Mouse (Mus musculus): ENCODE results near the gene P2ry1. TPM values are rescaled to one million over a fixed set of nuclear protein-coding genes. Genes with fewer than 3 reads are reported as not detected.

P2ry1 gene
- polyA plus RNA-seq (2015; fragmentation: Nextera tagmentation; extraction: Ambion mirVana): 4.3 and 4.8 TPM in 2 replicates

DNA sequence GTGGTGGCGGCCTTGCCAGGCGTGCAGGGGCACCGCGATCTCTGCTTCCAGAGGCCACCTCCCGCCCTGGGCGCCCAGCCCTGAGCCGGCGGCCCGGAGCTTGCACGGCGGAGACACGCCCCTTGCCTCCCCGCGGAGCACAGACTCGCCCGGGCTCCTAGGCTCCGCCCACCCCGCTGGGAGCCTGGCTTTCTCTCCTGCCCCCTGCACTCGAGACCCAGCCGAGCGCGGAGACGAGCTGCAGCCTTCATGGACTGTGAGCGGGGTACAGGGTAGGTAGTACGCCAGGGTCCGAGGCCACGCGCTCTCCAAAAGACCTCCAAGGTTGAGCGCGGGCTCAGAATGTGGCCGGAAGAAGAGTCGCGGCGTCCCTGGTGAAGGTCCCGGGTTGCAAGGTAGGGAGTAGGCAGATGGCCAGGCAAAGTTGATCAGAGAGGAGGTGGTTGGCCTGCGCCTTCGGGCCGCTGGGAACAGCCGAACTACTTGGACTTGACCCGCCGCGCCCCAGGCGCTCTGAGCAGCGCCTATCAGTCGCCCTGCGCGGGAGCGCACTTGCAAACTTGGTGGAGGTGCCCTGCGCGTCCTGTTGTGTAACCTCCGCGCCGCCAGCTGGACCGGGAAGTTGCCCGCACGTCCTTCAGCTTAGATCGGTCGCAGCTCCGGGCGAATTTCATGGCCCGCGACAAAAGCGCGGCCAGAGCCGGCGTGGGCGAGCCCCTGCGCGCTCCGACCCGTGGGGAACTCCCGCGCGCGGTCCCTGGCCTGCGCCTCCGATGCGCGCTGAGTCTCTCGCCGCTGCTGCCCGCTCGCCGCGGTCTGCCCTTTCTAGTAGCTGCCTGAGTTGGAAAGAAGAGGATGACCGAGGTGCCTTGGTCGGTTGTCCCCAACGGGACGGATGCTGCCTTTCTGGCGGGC lies at the start of gene P2ry1:
Gene P2ry1 (plus strand): TSS at position 209 of the 915 bp plus-strand sequence.
- Histone ChIP-seq H3K4me2 (ENCODE audit: low read depth, low read length) (peak within 1 kb of the TSS; percentile 91), H3K4me3 (ENCODE audit: low read length) (peak within 1 kb of the TSS; percentile 71), H3K9ac (ENCODE audit: low read length) (peak within 1 kb of the TSS; percentile 71), H3K27ac (ENCODE audit: low read length) (peak within 1 kb of the TSS; percentile 30; the same call in 1 of the 2 replicates), H3K4me1 (ENCODE audit: control insufficient read depth, insufficient read depth, low read length) (peaks cover 5% of the 10 kb centered on the region), H3K27me3 (ENCODE audit: control insufficient read depth, insufficient read depth, low read length) (peaks cover 4% of the 10 kb centered on the region; the same call in 1 of the 2 replicates), H3K9me3 (replicated peaks; ENCODE audit: control insufficient read depth, low read length) (no peaks in the 10 kb centered on the region), H3K36me3 (ENCODE audit: control insufficient read depth, insufficient read depth) (no peaks in the 10 kb centered on the region)
- peak; percentile 99 for ATAC-seq (replicated peaks; ENCODE audit: extremely low read depth, insufficient read depth, low FRiP score)
- WGBS: under 1% methylated on average over 90 of the region's 90 CpGs

DNA sequence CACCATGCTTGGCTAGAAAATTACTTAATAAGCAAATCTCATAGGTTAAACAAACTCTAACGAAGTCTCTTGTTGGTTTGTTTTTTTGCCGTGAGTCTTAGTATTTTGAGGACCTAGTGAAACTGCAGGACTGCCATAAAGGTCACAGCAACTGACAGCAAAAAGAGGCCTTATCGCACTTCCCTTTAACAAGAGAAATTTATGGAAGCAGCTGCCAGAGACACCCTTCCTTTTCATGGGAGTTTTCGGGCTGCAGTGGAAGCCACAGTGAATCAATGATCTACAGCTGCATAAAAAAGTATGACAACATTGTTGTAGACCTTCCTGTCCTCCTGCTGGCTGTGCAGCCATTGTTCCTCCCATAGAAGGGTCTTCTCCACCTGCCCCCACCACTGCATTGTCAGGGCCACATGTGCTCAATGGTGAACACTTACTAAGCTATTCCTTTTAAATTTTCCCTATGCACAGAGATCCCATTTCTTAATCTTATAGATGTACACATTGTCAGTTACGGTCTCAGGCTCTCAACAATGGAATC lies 49.3 kb upstream of the P2ry1 start:
- no peak overlapping the region for H3K4me3 ChIP-seq (ENCODE audit: low read length)
- no peak; the same call in 1 of the 2 replicates for ATAC-seq (replicated peaks; ENCODE audit: extremely low read depth, insufficient read depth, low FRiP score)
- 64% methylated on average over 5 of the region's 5 CpGs for WGBS

DNA sequence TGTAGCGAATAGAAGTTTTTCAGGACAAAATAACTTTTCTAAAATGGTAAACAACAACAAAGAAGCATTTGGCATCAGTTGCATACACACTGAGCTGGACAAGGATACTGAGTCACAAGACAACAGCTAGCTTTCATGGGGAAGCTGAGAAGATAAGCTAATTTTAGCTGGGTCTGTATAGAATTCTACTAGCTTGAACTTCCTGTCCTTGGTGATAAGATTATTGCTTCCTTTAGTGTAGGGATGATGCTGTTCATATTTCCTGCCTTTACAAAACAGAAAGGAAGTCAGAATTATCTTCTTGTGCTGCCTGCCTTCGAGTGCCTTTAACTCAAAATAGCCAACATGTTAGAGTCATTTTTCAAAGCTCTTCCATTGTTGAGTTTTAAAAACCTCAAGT lies 48.5 kb upstream of the P2ry1 start:
- peak; percentile 18; the same call in 1 of the 2 replicates for ATAC-seq (replicated peaks; ENCODE audit: extremely low read depth, insufficient read depth, low FRiP score)
- 52% methylated on average over 2 of the region's 2 CpGs for WGBS
- H3K9ac ChIP-seq (ENCODE audit: low read length): no peak overlapping the region
- H3K36me3 ChIP-seq (ENCODE audit: control insufficient read depth, insufficient read depth): no peaks in the 10 kb centered on the region
- H3K9me3 ChIP-seq (replicated peaks; ENCODE audit: control insufficient read depth, low read length): no peaks in the 10 kb centered on the region
- no peak overlapping the region for H3K4me2 ChIP-seq (ENCODE audit: low read depth, low read length)
- no peak overlapping the region for H3K4me3 ChIP-seq (ENCODE audit: low read length)
- H3K27me3 ChIP-seq (ENCODE audit: control insufficient read depth, insufficient read depth, low read length): no peaks in the 10 kb centered on the region
- H3K27ac ChIP-seq (ENCODE audit: low read length): no peak overlapping the region
- H3K4me1 ChIP-seq (ENCODE audit: control insufficient read depth, insufficient read depth, low read length): peaks cover 3% of the 10 kb centered on the region; the same call in 1 of the 2 replicates

More for the DNA sequence above, 49.3 kb upstream of the P2ry1 start:
- no peaks in the 10 kb centered on the region for H3K36me3 ChIP-seq (ENCODE audit: control insufficient read depth, insufficient read depth)
- no peak overlapping the region for H3K4me2 ChIP-seq (ENCODE audit: low read depth, low read length)
- peaks cover 3% of the 10 kb centered on the region; the same call in 1 of the 2 replicates for H3K4me1 ChIP-seq (ENCODE audit: control insufficient read depth, insufficient read depth, low read length)
- no peaks in the 10 kb centered on the region for H3K9me3 ChIP-seq (replicated peaks; ENCODE audit: control insufficient read depth, low read length)
- H3K27me3 ChIP-seq (ENCODE audit: control insufficient read depth, insufficient read depth, low read length): no peaks in the 10 kb centered on the region
- no peak overlapping the region for H3K27ac ChIP-seq (ENCODE audit: low read length)
- no peak overlapping the region for H3K9ac ChIP-seq (ENCODE audit: low read length)

DNA sequence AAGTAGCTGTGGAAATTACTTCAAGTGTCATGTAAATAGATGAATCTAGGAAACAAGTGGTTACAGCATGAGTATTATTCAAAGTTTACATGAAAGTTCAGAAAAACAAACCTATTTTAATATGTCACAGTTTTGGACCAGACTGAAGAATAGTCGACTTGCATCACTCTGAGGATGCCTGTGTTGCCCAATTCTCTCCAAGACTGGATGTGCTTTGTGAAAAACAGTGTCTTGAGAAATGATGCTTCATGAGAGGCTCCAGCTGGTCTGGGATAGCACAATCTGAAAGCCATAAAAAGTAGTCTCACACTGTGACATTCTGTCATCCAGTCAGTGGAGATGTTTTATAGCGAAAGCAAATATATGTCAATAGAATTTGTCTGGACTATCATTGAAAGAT lies 43.8 kb upstream of the P2ry1 start:
- no peak overlapping the region for H3K4me3 ChIP-seq (ENCODE audit: low read length)
- H3K4me2 ChIP-seq (ENCODE audit: low read depth, low read length): no peak overlapping the region
- H3K36me3 ChIP-seq (ENCODE audit: control insufficient read depth, insufficient read depth): no peaks in the 10 kb centered on the region
- no peaks in the 10 kb centered on the region for H3K9me3 ChIP-seq (replicated peaks; ENCODE audit: control insufficient read depth, low read length)
- 72% methylated on average over 2 of the region's 2 CpGs for WGBS
- H3K4me1 ChIP-seq (ENCODE audit: control insufficient read depth, insufficient read depth, low read length): 0 out of 2 replicates have a peak, but pooled peaks cover 3% of the 10 kb centered on the region
- ATAC-seq (replicated peaks; ENCODE audit: extremely low read depth, insufficient read depth, low FRiP score): no peak
- H3K27me3 ChIP-seq (ENCODE audit: control insufficient read depth, insufficient read depth, low read length): no peaks in the 10 kb centered on the region
- H3K9ac ChIP-seq (ENCODE audit: low read length): no peak overlapping the region
- H3K27ac ChIP-seq (ENCODE audit: low read length): no peak overlapping the region

DNA sequence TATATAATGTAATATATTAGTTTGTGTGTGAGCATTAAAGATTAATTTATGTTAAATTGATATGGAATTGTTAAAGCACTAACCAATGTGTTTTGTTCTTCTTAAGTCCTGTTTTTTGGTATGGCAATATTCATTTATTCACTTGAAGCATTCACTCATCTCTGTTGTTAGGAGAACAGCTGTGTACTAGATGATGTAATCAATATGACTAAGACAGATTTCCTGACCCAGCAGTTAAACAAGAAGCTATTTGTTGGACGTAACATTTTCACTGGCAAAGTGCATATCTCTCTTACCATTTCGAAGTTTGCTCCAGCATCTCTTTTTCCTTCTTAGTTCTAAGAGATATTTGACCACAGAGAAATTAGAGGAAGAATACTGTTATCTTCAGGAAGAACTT lies 37.5 kb upstream of the P2ry1 start:
- Histone ChIP-seq H3K27ac (ENCODE audit: low read length) (no peak overlapping the region), H3K9ac (ENCODE audit: low read length) (no peak overlapping the region), H3K4me2 (ENCODE audit: low read depth, low read length) (no peak overlapping the region), H3K27me3 (ENCODE audit: control insufficient read depth, insufficient read depth, low read length) (no peaks in the 10 kb centered on the region), H3K36me3 (ENCODE audit: control insufficient read depth, insufficient read depth) (no peaks in the 10 kb centered on the region), H3K4me1 (ENCODE audit: control insufficient read depth, insufficient read depth, low read length) (no peaks in the 10 kb centered on the region), H3K4me3 (ENCODE audit: low read length) (no peak overlapping the region), H3K9me3 (replicated peaks; ENCODE audit: control insufficient read depth, low read length) (no peaks in the 10 kb centered on the region)
- no peak for ATAC-seq (replicated peaks; ENCODE audit: extremely low read depth, insufficient read depth, low FRiP score)
- WGBS: 62% methylated on average over 2 of the region's 2 CpGs

DNA sequence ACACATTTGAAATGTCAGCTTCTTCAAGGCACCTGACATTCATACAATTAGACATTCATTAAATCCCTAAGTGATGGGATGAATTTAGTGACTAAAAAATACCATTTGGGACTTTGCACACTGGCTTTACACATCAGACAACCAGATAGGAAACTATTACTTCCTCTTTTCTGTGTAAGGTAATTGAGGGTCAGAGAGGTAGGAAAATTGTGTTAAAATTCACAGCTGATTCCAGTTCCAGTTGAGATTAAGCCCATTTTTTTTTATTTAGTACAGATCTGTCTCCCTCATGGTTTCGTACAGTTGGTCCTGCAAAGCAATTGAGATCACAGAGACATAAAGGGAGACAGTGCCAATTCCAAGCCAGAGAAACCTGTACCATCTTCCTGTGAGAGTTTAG lies 27.7 kb upstream of the P2ry1 start:
- H3K27ac ChIP-seq (ENCODE audit: low read length): no peak overlapping the region
- H3K27me3 ChIP-seq (ENCODE audit: control insufficient read depth, insufficient read depth, low read length): no peaks in the 10 kb centered on the region
- no peaks in the 10 kb centered on the region for H3K9me3 ChIP-seq (replicated peaks; ENCODE audit: control insufficient read depth, low read length)
- H3K4me1 ChIP-seq (ENCODE audit: control insufficient read depth, insufficient read depth, low read length): no peaks in the 10 kb centered on the region
- 67% methylated on average over 1 of the region's 1 CpGs for WGBS
- H3K4me3 ChIP-seq (ENCODE audit: low read length): no peak overlapping the region
- no peaks in the 10 kb centered on the region for H3K36me3 ChIP-seq (ENCODE audit: control insufficient read depth, insufficient read depth)
- no peak overlapping the region for H3K9ac ChIP-seq (ENCODE audit: low read length)
- no peak for ATAC-seq (replicated peaks; ENCODE audit: extremely low read depth, insufficient read depth, low FRiP score)
- no peak overlapping the region for H3K4me2 ChIP-seq (ENCODE audit: low read depth, low read length)

DNA sequence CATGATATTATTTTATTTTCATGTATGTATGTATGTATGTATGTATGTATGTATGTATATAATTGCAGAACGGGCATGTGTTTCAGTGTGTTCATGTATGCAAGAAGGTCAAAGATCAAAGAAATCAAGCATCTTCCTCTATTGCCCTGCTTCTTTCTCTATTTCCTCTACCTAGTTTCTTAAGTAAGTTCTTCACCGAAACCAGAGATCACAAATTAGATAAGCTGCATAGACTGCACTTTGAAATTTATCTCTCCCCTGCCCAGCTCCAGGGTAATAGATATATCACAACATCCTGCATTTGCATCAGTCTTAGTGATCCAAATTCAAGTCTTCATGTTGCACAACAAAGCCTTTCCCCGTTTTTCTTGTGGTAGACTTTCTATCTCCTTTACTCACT lies 20.5 kb upstream of the P2ry1 start:
- no peak overlapping the region for H3K4me3 ChIP-seq (ENCODE audit: low read length)
- ATAC-seq (replicated peaks; ENCODE audit: extremely low read depth, insufficient read depth, low FRiP score): no peak
- H3K36me3 ChIP-seq (ENCODE audit: control insufficient read depth, insufficient read depth): no peaks in the 10 kb centered on the region
- no peaks in the 10 kb centered on the region for H3K9me3 ChIP-seq (replicated peaks; ENCODE audit: control insufficient read depth, low read length)
- no peak overlapping the region for H3K9ac ChIP-seq (ENCODE audit: low read length)
- no peaks in the 10 kb centered on the region for H3K4me1 ChIP-seq (ENCODE audit: control insufficient read depth, insufficient read depth, low read length)
- H3K27me3 ChIP-seq (ENCODE audit: control insufficient read depth, insufficient read depth, low read length): no peaks in the 10 kb centered on the region
- 67% methylated on average over 3 of the region's 3 CpGs for WGBS
- H3K27ac ChIP-seq (ENCODE audit: low read length): no peak overlapping the region
- no peak overlapping the region for H3K4me2 ChIP-seq (ENCODE audit: low read depth, low read length)

DNA sequence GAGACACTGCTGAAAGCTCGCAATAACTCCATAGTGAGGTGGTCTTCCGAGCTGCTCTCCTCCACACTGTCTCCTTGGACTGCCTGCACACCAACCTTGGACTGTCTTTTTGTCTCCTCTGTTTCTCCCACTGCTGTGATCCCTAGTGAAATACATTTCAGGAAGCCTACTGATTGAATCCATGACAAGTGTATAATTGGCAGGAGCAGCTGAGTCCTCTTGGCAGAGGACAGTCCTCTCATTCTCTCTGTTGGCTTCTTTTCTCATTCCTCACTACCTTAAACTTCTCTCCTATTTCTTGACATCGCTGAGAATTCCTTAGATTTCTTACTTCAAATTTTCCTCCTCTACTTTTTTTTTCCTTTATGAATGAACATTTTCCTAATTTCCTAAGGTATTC lies 4.5 kb upstream of the P2ry1 start:
- Histone ChIP-seq H3K27ac (ENCODE audit: low read length) (no peak overlapping the region), H3K36me3 (ENCODE audit: control insufficient read depth, insufficient read depth) (no peaks in the 10 kb centered on the region), H3K9ac (ENCODE audit: low read length) (no peak overlapping the region), H3K4me1 (ENCODE audit: control insufficient read depth, insufficient read depth, low read length) (no peaks in the 10 kb centered on the region), H3K4me3 (ENCODE audit: low read length) (no peak overlapping the region), H3K27me3 (ENCODE audit: control insufficient read depth, insufficient read depth, low read length) (peaks cover 4% of the 10 kb centered on the region; the same call in 1 of the 2 replicates), H3K9me3 (replicated peaks; ENCODE audit: control insufficient read depth, low read length) (no peaks in the 10 kb centered on the region), H3K4me2 (ENCODE audit: low read depth, low read length) (no peak overlapping the region)
- ATAC-seq (replicated peaks; ENCODE audit: extremely low read depth, insufficient read depth, low FRiP score): no peak
- 81% methylated on average over 3 of the region's 3 CpGs for WGBS

DNA sequence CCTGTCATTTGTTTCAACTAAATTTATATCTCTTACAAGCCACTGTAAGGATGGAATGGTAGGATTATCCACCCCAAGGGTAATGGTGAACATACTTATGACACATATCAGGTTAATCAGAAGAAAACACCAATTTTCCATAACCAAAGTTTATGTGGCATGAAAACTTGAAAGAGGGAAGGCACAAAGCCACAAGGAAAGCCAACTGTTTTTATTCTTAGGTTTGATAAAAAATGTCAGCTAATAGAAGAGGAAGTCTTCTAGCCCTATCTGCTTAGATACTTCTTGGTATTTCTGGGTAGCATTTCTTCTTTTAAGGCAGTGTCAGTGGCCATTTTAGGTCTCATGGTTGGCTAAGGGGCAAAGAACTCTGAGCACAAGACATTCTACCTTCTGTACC lies 2.9 kb upstream of the P2ry1 start:
- no peak overlapping the region for H3K4me2 ChIP-seq (ENCODE audit: low read depth, low read length)
- H3K36me3 ChIP-seq (ENCODE audit: control insufficient read depth, insufficient read depth): no peaks in the 10 kb centered on the region
- no peak overlapping the region for H3K4me3 ChIP-seq (ENCODE audit: low read length)
- H3K27me3 ChIP-seq (ENCODE audit: control insufficient read depth, insufficient read depth, low read length): peaks cover 4% of the 10 kb centered on the region; the same call in 1 of the 2 replicates
- no peaks in the 10 kb centered on the region for H3K9me3 ChIP-seq (replicated peaks; ENCODE audit: control insufficient read depth, low read length)
- no peak for ATAC-seq (replicated peaks; ENCODE audit: extremely low read depth, insufficient read depth, low FRiP score)
- H3K4me1 ChIP-seq (ENCODE audit: control insufficient read depth, insufficient read depth, low read length): peaks cover 5% of the 10 kb centered on the region
- H3K9ac ChIP-seq (ENCODE audit: low read length): no peak overlapping the region
- H3K27ac ChIP-seq (ENCODE audit: low read length): no peak overlapping the region
